Mouse (Mus musculus) stomach, postnatal 0 days (tissue): Measurements from ENCODE around the gene Lin28a.

Experiments used
- CTCF ChIP-seq: IDR thresholded peaks from 2 replicates; pipeline ENCODE4 v1.5.1; 2016; ENCODE audit warnings: antibody characterized with exemption, low read depth, mild to moderate bottlenecking, moderate library complexity
- EP300 ChIP-seq: optimal IDR thresholded peaks from 2 replicates; pipeline ENCODE3; 2016; ENCODE audit warnings: antibody characterized with exemption

DNA sequence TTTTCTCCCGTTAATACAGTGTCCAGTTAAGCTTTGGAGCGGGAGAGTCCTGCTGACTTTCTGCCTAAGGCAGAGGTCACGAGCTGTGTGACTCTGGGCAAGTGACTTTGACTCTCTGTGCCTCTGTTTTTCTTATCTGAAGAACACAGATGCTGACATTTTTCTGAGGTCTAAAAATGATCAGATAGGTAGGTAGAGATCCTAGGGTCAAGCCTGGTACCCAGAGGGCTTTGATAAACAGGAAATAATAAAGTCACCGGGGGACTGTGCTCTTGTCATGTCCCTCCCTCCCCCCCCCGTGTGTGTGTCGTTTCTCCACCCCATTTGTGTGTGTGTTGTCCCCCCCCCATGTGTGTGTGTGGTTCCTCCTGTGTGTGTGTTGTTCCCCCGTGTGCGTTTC, 43.9 kb upstream of the Lin28a start:
- no peak for TF ChIP-seq CTCF
- no peak for TF ChIP-seq EP300
